Mouse (Mus musculus): ENCODE data around the gene AC141477.1.

Gene AC141477.1

DNA sequence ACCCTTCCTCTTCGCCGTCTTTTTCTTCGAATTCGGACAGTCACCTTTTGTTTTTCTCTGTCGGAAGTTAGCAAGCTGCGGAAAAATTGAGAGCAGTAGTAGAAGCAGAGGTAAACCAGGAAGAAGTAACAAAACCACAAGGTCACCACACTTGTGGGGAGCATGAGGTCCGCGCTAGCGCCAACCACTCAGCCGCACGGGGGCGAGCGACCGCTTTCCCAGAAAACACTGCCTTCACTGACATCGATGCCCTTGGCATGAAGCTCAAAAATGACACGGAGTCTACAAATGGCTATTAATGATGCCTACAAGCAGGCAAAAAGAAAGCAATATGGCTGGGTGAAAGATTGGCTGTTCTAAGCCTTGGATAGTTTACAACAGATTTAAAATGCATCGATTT, at the start of gene AC141477.1:
TSS of gene AC141477.1 (minus strand) at position 164 of the 400 bp plus-strand sequence.
- DNase-seq (ENCODE audit: low read depth): peak; percentile 18

DNA sequence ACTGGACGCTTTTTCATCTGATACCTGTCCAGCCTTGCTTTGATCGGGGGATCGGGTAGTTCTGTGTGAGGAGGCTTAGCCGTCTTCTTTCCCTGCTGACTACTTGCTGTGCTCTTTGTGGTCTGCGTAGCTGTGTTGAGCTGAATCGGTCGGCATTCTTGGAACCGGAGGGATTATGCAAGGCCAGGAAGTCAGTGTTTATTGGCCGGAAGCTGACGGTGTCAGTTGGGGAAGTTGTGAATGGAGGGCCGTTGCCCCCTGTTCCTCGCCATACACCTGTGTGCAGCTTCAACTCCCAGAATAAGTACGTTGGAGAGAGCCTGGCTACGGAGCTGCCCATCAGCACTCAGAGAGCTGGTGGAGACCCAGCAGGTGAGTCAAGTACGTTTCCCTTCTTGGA, 49.0 kb upstream of the AC141477.1 start:
- no peak for DNase-seq (ENCODE audit: low read depth)

DNA sequence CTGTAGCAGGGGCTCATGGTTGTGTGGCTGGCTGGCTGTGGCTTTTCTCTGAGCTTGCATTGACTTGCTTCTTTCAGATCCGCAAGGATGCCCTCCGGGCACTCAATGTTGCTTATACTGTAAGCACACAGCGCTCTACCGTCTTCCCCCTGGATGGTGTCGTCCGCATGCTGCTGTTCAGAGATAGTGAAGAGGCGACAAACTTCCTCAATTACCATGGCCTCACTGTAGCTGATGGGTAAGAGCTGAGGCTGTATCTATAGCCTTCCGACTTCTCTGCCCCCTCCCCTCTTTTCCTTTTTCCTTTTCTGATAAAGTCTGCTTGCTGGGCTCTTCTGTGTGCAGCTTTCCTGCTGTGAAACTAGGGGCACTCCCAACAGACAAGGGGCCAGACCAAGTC, 48.0 kb upstream of the AC141477.1 start:
- DNase-seq (ENCODE audit: low read depth): no peak

DNA sequence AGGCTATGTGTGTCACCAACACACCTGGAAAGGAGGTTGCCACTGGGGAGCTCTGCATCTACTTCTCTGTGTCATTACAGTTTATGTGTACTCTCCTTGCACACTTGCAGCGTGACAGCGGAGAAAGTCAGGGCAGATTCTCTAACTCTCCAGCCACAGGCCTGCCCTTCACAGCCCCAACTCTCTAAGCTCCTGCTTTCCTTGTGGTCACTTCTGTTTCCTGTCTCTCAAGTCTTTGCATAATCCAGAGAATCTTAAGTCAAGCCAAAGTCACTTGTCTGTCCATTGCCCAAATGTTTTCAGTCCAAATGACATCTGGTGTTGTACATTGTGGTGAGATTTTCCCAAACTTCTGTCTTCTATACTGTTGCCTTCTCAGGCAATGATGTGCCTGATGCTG, 46.1 kb upstream of the AC141477.1 start:
- no peak for DNase-seq (ENCODE audit: low read depth)

DNA sequence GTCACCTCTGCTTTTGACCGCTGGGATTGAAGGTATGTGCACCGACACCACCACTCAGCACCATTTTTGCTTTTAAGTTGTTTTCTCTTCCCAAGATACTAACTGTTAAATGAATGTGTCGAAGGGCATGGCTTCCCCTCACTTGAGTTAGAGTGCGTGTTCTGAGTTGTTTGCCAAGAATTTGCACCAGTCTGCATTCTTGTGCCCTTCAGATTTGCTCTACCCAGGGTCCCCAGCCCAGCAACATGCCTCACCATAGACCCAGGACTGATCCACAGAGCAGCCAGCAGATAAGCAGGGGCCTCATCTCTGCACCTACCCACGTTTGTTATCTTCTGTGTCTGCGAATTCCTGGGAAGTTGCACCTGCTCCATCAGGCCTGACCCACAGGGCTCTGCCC, 41.2 kb upstream of the AC141477.1 start:
- DNase-seq (ENCODE audit: low read depth): no peak

DNA sequence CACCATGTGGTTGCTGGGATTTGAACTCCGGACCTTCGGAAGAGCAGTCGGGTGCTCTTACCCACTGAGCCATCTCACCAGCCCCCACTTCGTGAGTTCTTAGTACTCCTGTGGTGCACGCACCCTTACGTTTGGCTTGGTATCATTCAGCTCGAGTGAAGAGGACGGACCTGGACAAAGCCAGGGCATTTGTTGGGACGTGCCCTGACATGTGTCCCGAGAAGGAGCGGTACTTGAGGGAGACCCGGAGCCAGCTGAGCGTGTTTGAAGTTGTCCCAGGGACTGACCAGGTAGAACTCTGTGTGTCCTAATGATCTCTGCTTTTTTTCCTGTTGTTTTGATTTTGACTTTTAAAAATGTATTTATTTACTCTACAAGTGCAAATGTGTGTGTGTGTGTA, 40.6 kb upstream of the AC141477.1 start:
- DNase-seq (ENCODE audit: low read depth): no peak

DNA sequence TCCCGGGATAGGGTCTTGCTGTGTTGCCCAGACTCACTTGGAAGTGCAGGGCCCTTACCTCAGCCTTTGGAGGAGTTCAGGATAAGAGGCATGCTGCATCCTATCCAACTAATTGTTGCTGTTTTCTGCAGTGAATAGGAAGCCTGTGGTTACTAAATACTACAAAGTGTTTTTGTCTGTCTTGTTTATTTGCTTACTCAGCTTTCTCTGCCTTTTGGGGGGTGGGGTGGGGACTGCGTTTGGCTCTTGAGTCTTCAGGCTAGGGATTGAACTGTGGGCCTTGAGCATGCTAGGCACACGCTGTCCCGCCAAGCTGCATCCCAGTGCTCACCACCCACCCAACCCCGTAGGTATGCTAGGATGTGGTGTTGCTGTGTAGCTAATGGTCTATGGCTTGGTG, 33.5 kb upstream of the AC141477.1 start:
- no peak for DNase-seq (ENCODE audit: low read depth)

DNA sequence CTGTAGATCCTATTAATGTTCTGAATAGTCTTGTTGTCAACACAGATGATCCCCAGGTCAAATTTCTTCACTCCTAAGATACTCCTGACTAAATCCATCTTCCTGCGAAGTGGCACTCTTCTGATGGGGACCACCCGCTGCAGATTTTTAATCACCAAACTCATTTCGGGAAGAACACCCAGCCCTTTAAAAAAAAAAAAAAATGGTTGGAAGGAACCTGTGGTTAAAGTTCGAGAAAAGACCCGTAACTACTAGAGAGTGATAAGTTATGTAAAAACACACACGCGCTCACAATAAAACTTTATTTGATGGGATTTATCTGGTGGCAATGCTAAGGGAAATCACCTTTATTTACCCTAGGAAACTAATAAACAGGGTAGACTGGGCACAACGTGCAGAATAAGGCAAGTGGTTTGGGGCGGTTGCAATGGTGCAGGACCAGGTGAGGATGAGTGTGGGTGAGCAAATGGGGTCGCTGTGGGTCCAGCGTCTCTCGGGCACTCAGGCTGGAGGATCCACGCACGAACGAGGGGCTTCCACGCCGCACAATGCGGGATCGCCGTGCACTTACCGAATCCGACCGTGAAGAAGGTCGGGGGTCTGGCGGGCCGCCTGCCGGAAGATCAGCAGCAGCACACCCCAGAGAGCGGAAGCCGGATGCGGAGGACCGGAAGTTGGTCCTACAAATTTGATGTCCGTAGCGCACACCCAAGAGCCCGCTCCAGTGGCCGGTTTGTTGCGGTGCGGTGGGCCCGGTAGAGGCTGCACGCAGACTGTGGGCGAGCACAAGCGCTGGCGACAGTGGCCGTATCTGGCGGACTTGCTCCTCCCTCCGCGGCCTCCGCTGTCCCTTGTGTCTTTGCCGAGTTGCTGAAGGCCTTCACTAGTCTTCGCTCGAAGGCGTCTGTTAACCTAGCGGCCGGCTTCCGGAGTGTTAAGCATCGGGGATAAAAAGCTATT, 28.2 kb upstream of the AC141477.1 start, which contains the start of the genes Mcm3ap and Ybey:
TSS of gene Mcm3ap (plus strand) at position 725 of the 960 bp plus-strand sequence.
TSS of gene Ybey (minus strand) at position 912 of the 960 bp plus-strand sequence.
- peak; percentile 91 for DNase-seq (ENCODE audit: low read depth)

DNA sequence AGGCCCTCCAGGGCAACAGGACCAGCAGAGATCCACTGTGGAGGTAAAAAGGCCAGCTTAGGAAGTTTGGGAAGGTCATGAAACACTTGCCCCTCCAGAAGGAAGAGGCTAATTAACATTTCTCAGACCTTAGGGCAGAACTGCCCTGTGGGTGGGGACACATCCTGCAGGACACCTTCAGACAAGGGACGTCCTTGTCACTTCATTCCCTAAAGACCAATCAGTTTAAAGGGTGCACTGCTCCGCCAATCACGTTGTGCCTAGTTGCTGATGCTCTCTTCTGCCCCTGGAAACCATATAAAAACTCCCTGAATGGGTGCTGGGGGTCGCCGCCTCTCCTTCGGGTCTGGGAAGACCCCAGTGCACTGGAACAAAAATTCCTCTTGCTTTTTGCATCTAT, 22.5 kb upstream of the AC141477.1 start:
- DNase-seq (ENCODE audit: low read depth): no peak

DNA sequence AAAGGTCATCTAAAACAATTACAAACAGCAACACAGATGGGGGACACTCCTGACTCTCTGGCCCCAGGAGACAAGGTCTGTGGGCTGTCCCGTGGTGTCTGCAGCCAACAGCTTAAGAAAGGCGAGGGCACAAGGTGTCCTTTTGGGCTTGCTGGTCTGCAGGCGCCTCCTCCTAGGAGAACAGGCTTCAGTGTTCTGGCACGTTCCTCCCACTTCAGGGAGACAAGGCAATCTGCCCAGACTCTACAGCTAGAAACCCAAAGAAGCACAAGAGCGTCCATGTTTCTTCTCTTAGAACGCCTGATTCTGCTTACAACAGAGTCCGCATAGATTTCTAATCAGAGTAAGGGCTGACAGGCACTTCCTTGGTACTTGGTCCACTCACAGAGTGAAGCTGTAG, 22.1 kb upstream of the AC141477.1 start:
- DNase-seq (ENCODE audit: low read depth): no peak

DNA sequence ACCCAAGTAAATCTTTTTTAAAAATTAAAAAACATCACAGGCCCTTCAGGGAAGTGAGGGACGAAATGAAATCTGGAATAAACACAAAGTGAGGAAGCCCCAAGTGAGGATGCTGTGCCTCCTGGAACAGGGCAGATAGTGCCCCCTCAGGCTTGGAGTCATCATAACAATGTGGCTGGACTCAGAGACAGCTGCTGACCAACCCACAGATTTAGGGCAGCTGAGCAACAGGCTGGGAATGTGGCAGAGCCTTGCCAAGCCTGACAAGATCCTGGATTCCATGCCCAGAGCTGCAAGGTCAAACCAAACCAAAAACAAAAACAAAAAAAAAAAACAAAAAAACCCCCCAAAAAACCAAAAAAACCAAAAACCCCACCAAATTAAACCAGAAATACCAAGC, 21.0 kb upstream of the AC141477.1 start:
- DNase-seq (ENCODE audit: low read depth): no peak

DNA sequence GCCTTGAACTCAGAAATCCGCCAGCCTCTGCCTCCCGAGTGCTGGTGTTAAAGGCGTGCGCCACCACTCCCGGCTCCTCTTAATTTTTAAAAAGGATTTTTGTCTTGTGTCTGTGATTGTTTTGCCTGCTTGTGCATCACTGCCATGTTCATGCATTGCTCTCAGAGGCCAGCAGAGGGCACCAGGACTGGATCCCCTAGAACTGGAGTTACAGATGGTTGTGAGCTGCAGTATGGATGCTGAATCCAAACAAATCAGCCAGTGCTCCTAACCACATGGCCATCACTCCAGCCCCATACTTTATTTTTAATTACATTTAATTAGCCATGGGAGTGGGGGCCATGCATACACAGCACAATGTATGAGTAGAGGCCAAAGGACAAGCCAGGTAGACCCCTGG, 15.0 kb upstream of the AC141477.1 start:
- DNase-seq (ENCODE audit: low read depth): peak; percentile 60

DNA sequence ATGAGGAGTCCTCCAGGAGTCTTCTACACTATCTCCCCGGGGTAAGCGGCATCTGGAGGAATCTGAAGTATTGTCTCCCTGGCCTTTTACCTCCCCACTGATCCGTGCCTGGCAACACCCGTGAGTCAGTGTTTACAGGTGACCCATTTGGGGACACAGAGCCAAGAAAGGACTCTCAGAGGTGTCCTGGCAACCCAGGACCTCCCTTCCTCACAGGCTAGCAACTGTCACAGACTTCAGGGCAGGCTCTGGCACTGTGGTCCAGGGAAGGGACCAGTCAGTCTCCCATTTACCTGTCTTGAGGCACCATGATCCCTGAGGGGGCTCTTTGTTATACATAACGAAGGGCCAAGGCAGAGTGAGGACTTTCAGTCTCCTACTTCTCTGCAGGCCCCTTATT, 8.6 kb upstream of the AC141477.1 start, which contains the start of gene 2610028H24Rik:
TSS of gene 2610028H24Rik (plus strand) at position 231 of the 400 bp plus-strand sequence.
- no peak for DNase-seq (ENCODE audit: low read depth)

DNA sequence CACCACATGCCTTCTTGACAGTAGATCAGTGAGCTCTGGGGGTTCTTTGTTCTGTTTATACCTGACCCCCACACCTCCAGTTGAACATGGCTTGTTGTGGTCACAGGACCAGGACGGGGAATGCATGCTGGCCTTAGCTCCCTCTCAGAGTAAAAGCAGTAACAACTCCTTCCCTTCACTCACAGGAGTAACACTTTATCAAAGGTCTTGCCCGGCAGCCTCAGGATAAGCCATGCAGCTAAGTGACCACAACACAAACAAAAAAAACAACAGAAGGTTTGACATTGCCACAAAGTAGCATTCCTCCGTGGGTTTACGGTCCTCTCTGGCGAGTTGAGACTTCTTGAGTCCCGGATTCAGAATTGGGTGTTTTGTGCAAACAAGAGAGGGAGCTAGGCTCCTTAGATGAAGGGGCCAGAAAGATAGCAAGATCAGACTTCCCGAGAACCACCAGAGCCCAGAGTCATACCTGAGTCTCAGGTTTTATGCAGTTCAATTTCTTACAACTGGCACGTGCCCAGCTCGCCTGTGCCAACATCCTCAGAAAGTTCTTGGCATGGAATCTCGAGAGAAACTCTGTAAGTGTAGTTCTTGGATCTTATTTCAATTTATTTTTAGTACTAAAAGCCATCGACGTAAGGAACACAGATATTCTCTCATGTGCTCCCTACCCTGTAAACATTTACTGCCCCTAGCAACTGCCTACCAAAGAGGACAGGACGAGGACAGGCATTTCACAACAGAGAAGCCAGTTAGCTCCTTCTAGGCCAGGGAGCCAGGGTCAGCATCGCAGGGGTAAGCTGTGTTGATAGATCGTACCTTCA, 7.4 kb upstream of the AC141477.1 start:
- DNase-seq (ENCODE audit: low read depth): no peak

DNA sequence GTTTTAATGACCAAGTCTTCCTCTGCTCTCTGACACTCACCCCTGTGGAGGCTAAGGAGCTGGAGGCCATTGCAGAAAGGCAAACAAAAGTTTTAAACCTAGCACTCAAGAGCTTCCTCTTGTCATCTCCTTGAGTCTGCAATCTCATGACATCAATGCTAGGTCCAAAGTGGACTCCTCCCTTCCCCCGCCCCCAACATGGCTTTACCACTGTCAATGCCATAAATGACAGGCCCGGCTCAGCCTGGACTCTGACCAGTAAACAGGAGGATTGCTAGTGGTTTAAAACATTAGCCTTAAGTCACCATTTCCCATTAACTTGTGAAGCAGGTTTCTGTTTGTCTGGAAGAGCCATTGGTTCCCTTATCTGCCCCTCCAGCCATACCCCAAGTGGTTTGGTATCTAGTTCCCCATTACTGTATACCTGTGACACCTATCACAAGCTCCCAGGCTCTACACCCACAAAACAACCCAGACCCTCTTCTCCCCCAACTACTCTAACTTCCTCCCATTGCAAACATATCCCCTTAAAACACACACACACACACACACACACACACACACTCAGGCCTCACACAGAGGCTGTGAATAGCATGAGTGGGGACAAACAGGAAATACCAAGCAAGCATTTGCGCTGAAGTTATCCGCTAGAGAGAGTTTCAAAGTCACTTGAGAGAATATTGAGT, 5.9 kb upstream of the AC141477.1 start:
- no peak for DNase-seq (ENCODE audit: low read depth)

DNA sequence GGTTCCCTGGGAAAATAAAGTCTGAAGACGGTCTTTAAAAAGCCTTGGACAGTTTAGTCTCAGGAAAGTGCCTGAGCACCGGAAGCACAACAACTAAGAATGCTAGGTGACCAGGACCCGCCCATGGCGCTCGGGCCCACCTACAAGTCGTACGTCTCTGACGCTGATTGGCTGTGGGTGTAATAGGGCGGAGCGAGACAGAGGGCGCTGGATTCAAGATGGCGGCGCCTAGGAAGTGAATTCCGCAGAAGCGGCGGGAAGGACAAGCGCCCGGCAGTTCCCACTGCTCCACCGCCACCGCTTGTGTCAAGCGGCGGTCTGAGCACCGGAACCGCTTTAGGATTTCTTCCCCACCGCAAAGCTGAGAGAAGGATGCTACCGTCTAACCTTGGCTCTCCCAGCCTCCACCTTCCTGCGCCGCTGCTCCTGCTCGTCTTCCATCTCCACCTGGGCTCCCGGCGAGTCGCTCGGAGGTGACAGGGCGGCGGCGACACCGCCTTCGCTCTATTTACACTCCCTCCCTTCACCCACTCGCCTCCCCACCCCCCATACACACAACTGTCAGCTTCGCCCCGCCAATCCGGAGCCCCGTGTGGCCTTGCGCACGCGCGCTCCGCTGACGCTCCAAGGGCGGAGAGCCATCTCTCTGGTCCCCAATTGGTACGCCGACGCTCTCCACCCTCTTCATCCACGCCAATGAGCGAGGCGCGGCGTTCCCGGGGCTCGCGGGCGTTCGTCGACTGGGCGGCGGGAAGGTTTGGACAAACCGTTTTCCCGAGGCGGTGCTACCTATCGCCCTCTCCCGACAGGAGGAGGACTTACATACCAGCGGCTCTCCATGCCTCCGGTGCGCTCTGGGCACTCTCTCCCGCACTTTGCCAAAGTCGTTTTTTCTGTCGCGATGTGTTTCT, 2.2 kb upstream of the AC141477.1 start, which contains the start of gene Pcnt:
TSS of gene Pcnt (minus strand) at position 609 of the 911 bp plus-strand sequence.
- peak; percentile 98 for DNase-seq (ENCODE audit: low read depth)

DNA sequence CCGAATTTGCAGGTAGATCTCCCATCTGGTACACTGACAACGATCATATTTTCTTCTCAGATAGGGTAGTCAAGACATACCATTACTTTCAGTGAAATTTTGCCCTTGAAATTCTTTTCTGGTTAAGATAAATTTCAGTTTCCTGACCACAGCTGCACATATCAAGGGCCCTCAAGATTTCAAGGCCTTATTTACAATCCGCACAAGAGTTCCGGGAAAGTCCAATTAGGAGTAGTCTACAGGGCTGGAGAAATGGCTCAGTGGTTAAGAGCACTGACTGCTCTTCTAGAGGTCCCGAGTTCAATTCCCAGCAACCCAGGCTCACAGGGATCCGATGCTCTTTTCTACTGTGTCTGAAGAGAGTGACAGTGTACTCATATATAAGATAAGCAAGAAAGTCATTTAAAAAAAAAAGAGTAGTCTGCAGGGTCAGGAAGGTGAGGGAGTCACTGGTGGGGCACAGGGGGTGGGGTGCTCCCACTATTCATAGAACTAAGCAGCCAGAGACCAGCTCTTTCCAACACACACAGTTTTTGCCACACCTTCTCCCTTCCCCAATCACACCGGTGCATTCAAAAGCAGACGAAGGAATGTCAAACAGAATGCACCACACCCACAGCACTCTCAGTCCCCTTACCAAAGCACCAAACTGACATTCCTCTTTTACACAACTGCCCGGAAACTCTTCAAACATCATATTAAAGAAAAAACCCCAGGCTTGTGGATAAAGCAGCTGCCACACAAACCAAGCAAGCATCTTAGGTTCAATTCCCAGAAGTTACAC, 945 bp downstream of the AC141477.1 start:
- DNase-seq (ENCODE audit: low read depth): no peak

DNA sequence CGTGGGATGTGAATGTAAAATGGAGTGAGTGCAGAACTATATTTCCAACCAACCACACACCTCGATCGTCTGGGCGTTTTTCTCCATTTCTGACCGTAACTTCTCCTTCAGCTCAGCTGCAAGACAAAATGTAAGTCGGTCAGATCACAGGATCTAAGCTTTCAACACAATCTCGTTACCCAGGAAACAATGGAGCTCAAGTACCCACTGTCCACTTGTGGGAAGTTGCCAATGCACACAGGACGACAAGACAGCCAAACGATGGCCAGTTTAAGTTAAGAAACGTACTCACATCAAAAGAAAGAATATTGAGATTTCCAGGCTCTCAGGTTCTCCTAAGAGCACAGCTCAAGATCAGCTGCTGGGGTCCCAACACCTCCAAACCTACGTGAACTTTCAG, 6.3 kb downstream of the AC141477.1 start:
- no peak for DNase-seq (ENCODE audit: low read depth)

DNA sequence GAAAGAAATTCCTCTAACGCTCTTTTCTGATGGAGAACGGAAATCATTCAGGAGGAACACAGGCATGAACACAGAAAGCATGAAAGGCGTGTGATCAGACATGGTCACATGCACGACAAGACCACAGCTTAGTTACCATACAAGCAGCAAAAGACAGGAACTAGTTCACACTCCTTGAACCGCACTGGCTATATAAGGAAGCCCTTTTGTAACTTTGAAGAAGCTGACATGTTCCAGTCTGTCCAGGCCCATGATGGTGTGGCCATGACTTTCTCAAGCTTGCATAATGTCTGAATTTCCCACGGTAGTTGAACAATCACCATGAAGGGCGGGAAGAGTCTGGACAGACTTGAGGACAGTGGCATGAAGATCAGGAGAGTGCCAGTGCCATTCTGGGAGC, 14.6 kb downstream of the AC141477.1 start:
- no peak for DNase-seq (ENCODE audit: low read depth)

DNA sequence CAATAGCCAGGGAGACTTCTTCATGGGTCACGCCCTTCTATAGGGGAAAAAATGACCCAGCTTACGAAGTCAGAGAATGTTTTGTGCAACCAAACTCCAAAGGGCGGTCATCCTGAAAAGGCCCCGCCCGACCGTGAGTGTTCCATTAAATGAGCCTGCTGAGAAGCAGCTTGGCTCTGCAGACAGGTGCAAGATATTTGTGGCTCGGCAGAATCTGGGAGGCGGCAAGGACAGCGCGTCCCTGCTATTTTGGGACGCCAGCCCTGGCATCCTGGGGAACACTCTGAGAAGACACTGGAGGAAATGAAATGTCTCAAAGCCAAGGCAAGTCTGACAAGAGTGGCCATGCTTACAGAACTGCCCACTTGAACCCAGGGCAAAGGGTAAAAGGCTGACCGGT, 23.4 kb downstream of the AC141477.1 start:
- no peak for DNase-seq (ENCODE audit: low read depth)
